Mouse (Mus musculus) T-helper 2 cell (primary cell): ENCODE measurements around the gene Gpr108.

Source experiments
- in situ Hi-C: fragments of 300-600 bp; cut with MboI, MseI; formaldehyde crosslinking; loops from one replicate; pipeline ENCODE4 v1.15.1; 2025; ENCODE audit warnings: high pct_unique_total_duplicates

Gpr108 gene

GRCm38 (mm10) chr17:57249186-57250181, 1.2 kb upstream of the Gpr108 start, which contains the start of gene Trip10:
Gene Trip10 (plus strand): TSS chr17:57249455.
- in situ Hi-C loops, result loop anchor here (5.0 to 25.0 kb wide), 3 partner anchors 33 to 937 kb away; partner anchors contain the start of genes Arrdc5 and Uhrf1

GRCm38 (mm10) chr17:57248771-57249170, 525 bp upstream of the Gpr108 start:
- in situ Hi-C loops, result loop anchor here (5.0 kb wide), 2 partner anchors 34 to 89 kb away; no protein-coding TSS in a partner anchor

GRCm38 (mm10) chr17:57247393-57248200, 649 bp downstream of the Gpr108 start:
- in situ Hi-C loops, result loop anchor here (5.0 kb wide), 2 partner anchors 35 to 90 kb away; no protein-coding TSS in a partner anchor

- in situ Hi-C loops, result loop anchor here (5.0 kb wide), 2 partner anchors 35 to 90 kb away; no protein-coding TSS in a partner anchor
These were observed 1.4 kb downstream of the Gpr108 start for GRCm38 (mm10) chr17:57246663-57247392.

- in situ Hi-C loops, result loop anchor here (5.0 kb wide), 2 partner anchors 37 to 92 kb away; no protein-coding TSS in a partner anchor
These were observed 2.8 kb downstream of the Gpr108 start for GRCm38 (mm10) chr17:57245311-57245929.

- in situ Hi-C loops, result no loop called here
These were observed 4.4 kb downstream of the Gpr108 start for GRCm38 (mm10) chr17:57243650-57244370.

GRCm38 (mm10) chr17:57237181-57237580, 11.1 kb downstream of the Gpr108 start:
- in situ Hi-C loops, result no loop called here

GRCm38 (mm10) chr17:57235803-57236202, 12.4 kb downstream of the Gpr108 start:
- in situ Hi-C loops, result no loop called here

GRCm38 (mm10) chr17:57234254-57234928, 13.9 kb downstream of the Gpr108 start:
- in situ Hi-C loops, result no loop called here

- in situ Hi-C loops, result no loop called here
These were observed 15.2 kb downstream of the Gpr108 start for GRCm38 (mm10) chr17:57233038-57233437.

GRCm38 (mm10) chr17:57232200-57232599, 16.0 kb downstream of the Gpr108 start:
- in situ Hi-C loops, result no loop called here

- in situ Hi-C loops, result no loop called here
These were observed 16.9 kb downstream of the Gpr108 start for GRCm38 (mm10) chr17:57231321-57231771.

GRCm38 (mm10) chr17:57230728-57231125, 17.5 kb downstream of the Gpr108 start:
- in situ Hi-C loops, result no loop called here

- in situ Hi-C loops, result no loop called here
These were observed 18.2 kb downstream of the Gpr108 start for GRCm38 (mm10) chr17:57229851-57230727.

GRCm38 (mm10) chr17:57228873-57229272, 19.4 kb downstream of the Gpr108 start:
- in situ Hi-C loops, result no loop called here

- in situ Hi-C loops, result no loop called here
These were observed 20.2 kb downstream of the Gpr108 start, which contains the start of gene C3 for GRCm38 (mm10) chr17:57228014-57228413. Gene C3 (minus strand): TSS chr17:57228136.

- in situ Hi-C loops, result no loop called here
These were observed 20.8 kb downstream of the Gpr108 start for GRCm38 (mm10) chr17:57227468-57227867.

- in situ Hi-C loops, result no loop called here
These were observed 24.9 kb downstream of the Gpr108 start for GRCm38 (mm10) chr17:57223313-57223712.
